Mouse (Mus musculus) forebrain, embryonic 11.5 days (tissue): ENCODE measurements around the gene Nsd2. TPM values are rescaled to one million over a fixed set of nuclear protein-coding genes. Genes with fewer than 3 reads are reported as not detected.
A peak's percentile ranks its signal among the peaks of the same experiment; 100 is the strongest.

ENCODE experiments used
- ATAC-seq: fragments of 200-750 bp; cut with Nextera tagmentation; replicated peaks from 2 replicates; pipeline ENCODE4 v1.8.0; 2017; ENCODE audit warnings: moderate TSS enrichment; ENCODE audit not compliant: low FRiP score
- DNase-seq: peaks from one replicate; pipeline ENCODE4 v3.0.0-alpha.2; 2017; ENCODE audit warnings: low spot score
- H3K27ac ChIP-seq: fragments of 300-500 bp; sonication (generic); 2 replicates; pipeline ENCODE4 v1.5.1; 2014; ENCODE audit warnings: low read depth, low read length
- H3K27me3 ChIP-seq: fragments of 300-500 bp; sonication (generic); 2 replicates; pipeline ENCODE4 v1.6.1; 2014; ENCODE audit warnings: mild to moderate bottlenecking, low read length, mixed read lengths; ENCODE audit not compliant: control insufficient read depth, insufficient read depth
- H3K36me3 ChIP-seq: fragments of 300-500 bp; sonication (generic); 2 replicates; pipeline ENCODE4 v1.6.1; 2014; ENCODE audit warnings: mild to moderate bottlenecking, low read length, moderate library complexity, mixed read lengths; ENCODE audit not compliant: control insufficient read depth, insufficient read depth
- H3K4me1 ChIP-seq: fragments of 300-500 bp; sonication (generic); replicated peaks from 2 replicates; pipeline ENCODE4 v1.6.1; 2014; ENCODE audit warnings: low read length, mixed read lengths; ENCODE audit not compliant: control insufficient read depth, insufficient read depth
- H3K4me2 ChIP-seq: fragments of 300-500 bp; sonication (generic); 2 replicates; pipeline ENCODE4 v1.6.1; 2014; ENCODE audit warnings: low read depth, mild to moderate bottlenecking, low read length, moderate library complexity, mixed read lengths; ENCODE audit not compliant: severe bottlenecking
- H3K4me3 ChIP-seq: fragments of 300-500 bp; sonication (generic); 2 replicates; pipeline ENCODE4 v1.5.1; 2014; ENCODE audit warnings: low read depth, low read length
- H3K9ac ChIP-seq: fragments of 300-500 bp; sonication (generic); 2 replicates; pipeline ENCODE4 v1.6.1; 2014; ENCODE audit warnings: low read length
- H3K9me3 ChIP-seq: fragments of 300-500 bp; sonication (generic); 2 replicates; pipeline ENCODE4 v1.6.1; 2016; ENCODE audit warnings: low read length, mixed read lengths; ENCODE audit not compliant: control insufficient read depth
- WGBS: fragments of 180-500 bp; shearing (Covaris S2); extraction: QIAGEN DNeasy Blood & Tissue Kit; methylation state at CpG from one replicate; pipeline ENCODE4 v1.1.7; 2014; 5-methylcytosine and 5-hydroxymethylcytosine counted together
- polyA plus RNA-seq: library from polyadenylated mRNA; unstranded; fragments of >200 nt; fragmentation: Nextera tagmentation; extraction: Ambion mirVana; gene quantifications from 2 replicates; pipeline ENCODE4 v1.2.1, GENCODE M21; 2014

Nsd2 gene
- polyA plus RNA-seq, 1 experiment from 2014 or later = 131 TPM

- Histone ChIP-seq H3K4me1 (peaks cover 18% of the 10 kb centered on the region), H3K9me3 (no peaks in the 10 kb centered on the region), H3K4me2 (no peak overlapping the region), H3K27me3 (no peaks in the 10 kb centered on the region), H3K27ac (no peak overlapping the region), H3K4me3 (no peak overlapping the region), H3K9ac (no peak overlapping the region), H3K36me3 (no peaks in the 10 kb centered on the region)
- 89% methylated on average over 6 of the region's 6 CpGs for WGBS
- DNase-seq (no peak), ATAC-seq (no peak)
These were observed 4.4 kb upstream of the Nsd2 start for GRCm38 (mm10) chr5:33816008-33816725.

GRCm38 (mm10) chr5:33818104-33818503 lies 2.4 kb upstream of the Nsd2 start:
- Histone ChIP-seq H3K9me3 (no peaks in the 10 kb centered on the region), H3K27ac (0 out of 2 replicates have a peak overlapping the region, but pooled peaks have one; percentile 27), H3K9ac (peak overlapping the region; percentile 100; the same call in 1 of the 2 replicates), H3K36me3 (no peaks in the 10 kb centered on the region), H3K4me2 (no peak overlapping the region), H3K4me1 (peaks cover 20% of the 10 kb centered on the region), H3K27me3 (no peaks in the 10 kb centered on the region), H3K4me3 (no peak overlapping the region)
- ATAC-seq = no peak
- whole genome bisulfite sequencing = 1% methylated on average over 4 of the region's 5 CpGs
- peak; percentile 57 for DNase-seq

- H3K4me1 ChIP-seq = peaks cover 24% of the 10 kb centered on the region
- ATAC-seq (peak; percentile 47), DNase-seq (peak; percentile 59)
- peak overlapping the region; percentile 100 for H3K4me3 ChIP-seq
- no peaks in the 10 kb centered on the region for H3K9me3 ChIP-seq
- H3K4me2 ChIP-seq = peak overlapping the region; percentile 90
- WGBS = 10% methylated on average over 9 of the region's 9 CpGs
- H3K27me3 ChIP-seq = no peaks in the 10 kb centered on the region
- H3K36me3 ChIP-seq = no peaks in the 10 kb centered on the region
- H3K9ac ChIP-seq = peak overlapping the region; percentile 100
- H3K27ac ChIP-seq = peak overlapping the region; percentile 99
These were observed 1.2 kb upstream of the Nsd2 start for GRCm38 (mm10) chr5:33819141-33819875.

DNA sequence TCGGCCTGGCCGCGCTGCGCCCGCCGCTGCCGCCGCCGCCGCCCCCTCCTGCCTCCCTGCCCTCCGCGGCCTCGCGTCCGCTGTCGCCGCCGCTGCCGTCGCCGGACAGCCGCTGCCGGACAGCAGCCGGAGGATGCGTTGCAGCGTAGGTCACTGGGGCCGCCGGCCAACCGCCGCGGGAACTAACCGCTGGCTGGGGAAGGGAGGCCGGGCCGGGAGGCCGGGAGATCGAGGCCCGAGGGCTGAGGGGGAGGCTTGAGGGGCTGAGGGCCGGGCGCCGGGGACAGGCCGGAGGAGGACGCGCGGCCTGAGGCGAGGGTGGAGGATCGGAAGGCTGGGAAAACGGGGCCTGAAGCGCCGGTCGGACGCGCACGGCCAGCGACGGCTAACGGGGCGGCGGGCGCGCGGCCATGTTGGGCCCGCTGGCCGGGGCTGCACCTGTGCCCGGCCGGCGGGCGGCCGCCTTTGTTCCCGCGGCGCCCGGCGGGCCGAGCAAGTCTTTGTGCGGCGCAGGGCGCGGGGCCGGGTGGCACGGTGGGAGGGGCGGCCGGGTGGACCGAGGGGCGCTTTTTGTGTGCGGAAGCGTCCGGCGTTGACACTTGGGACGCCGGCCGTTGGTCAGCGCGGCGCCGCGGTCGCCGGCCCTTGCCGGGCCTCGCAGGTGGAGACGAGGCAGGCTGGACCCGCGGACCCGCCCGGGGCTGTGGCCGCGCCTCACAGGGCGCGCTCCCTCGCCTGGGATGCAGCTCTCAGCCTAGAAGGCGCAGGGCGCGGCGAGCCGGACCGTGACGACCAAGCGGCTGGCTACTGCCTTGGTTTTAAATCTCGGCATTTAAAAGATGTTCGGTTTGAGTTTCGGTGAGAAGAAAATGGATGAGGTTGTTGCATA lies 452 bp downstream of the Nsd2 start:
- Histone ChIP-seq H3K27me3 (no peaks in the 10 kb centered on the region), H3K9ac (peak overlapping the region; percentile 100), H3K4me1 (peaks cover 27% of the 10 kb centered on the region), H3K27ac (peak overlapping the region; percentile 99), H3K4me2 (peak overlapping the region; percentile 77), H3K9me3 (no peaks in the 10 kb centered on the region), H3K36me3 (no peaks in the 10 kb centered on the region), H3K4me3 (peak overlapping the region; percentile 100)
- WGBS = under 1% methylated on average over 113 of the region's 121 CpGs
- ATAC-seq (peak; percentile 40), DNase-seq (peak; percentile 85)

DNA sequence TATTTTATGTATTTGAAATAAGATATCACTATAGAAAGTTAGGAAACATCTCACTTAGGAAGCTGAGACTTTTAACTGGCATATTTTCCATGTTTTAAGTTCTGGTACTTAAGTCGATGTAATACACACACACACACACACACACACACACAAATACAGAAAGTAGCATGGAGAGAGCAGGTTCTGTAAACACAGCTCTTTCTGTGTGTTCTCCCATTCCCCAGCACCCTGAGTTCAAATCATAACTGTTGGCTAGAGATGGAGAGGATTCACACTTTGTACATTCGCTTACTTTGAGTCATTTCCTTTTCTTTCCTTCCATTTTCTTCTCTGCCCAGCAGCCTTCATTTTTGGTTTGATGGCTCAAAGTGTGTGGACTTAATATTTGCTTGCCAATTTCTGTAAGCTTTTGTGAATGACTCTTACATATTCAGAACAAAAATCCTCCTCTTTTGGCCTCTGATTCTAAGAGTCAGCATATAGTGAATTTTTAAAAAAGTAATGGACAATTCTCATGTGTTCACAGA lies 1.4 kb downstream of the Nsd2 start:
- H3K4me1 ChIP-seq = peaks cover 27% of the 10 kb centered on the region
- H3K27me3 ChIP-seq = no peaks in the 10 kb centered on the region
- peak overlapping the region; percentile 100 for H3K9ac ChIP-seq
- DNase-seq = no peak
- no peaks in the 10 kb centered on the region for H3K9me3 ChIP-seq
- H3K4me3 ChIP-seq = peak overlapping the region; percentile 100
- ATAC-seq = no peak
- no peaks in the 10 kb centered on the region for H3K36me3 ChIP-seq
- H3K27ac ChIP-seq = no peak overlapping the region
- peak overlapping the region; percentile 77 for H3K4me2 ChIP-seq
- 56% methylated on average over 2 of the region's 2 CpGs for WGBS

- 21% methylated on average over 3 of the region's 3 CpGs for WGBS
- no peaks in the 10 kb centered on the region for H3K9me3 ChIP-seq
- H3K4me3 ChIP-seq = peak overlapping the region; percentile 100
- H3K36me3 ChIP-seq = no peaks in the 10 kb centered on the region
- no peak overlapping the region for H3K27ac ChIP-seq
- DNase-seq (no peak), ATAC-seq (no peak)
- peaks cover 27% of the 10 kb centered on the region for H3K4me1 ChIP-seq
- no peaks in the 10 kb centered on the region for H3K27me3 ChIP-seq
- peak overlapping the region; percentile 100; the same call in 1 of the 2 replicates for H3K9ac ChIP-seq
- peak overlapping the region; percentile 77 for H3K4me2 ChIP-seq
These were observed 1.9 kb downstream of the Nsd2 start for GRCm38 (mm10) chr5:33822456-33822855.

DNA sequence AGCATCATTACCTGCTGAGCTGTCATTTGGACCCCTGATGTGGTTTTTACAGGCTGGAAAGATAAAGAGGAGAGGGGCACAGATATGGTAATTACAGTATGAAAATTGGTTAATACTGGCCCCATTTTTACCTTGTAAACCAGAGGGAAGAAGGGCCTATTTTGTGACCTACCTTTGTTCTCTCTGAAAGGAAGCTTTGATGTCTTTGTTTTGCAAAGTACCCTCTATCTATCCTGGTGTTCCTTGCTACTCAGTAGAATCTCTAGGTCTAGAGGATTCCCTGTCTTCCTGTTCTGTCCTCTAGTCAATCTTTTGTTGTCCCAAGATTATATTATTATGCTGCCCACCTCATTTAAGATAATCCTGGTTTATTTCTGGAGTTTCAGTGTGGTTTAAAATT lies 5.5 kb downstream of the Nsd2 start:
- no peak for DNase-seq
- Histone ChIP-seq H3K27ac (no peak overlapping the region), H3K4me2 (0 out of 2 replicates have a peak overlapping the region, but pooled peaks have one; percentile 18), H3K4me1 (peaks cover 9% of the 10 kb centered on the region), H3K9me3 (no peaks in the 10 kb centered on the region), H3K9ac (no peak overlapping the region), H3K4me3 (no peak overlapping the region), H3K36me3 (no peaks in the 10 kb centered on the region; the same call in 1 of the 2 replicates), H3K27me3 (no peaks in the 10 kb centered on the region)
- no peak for ATAC-seq

DNA sequence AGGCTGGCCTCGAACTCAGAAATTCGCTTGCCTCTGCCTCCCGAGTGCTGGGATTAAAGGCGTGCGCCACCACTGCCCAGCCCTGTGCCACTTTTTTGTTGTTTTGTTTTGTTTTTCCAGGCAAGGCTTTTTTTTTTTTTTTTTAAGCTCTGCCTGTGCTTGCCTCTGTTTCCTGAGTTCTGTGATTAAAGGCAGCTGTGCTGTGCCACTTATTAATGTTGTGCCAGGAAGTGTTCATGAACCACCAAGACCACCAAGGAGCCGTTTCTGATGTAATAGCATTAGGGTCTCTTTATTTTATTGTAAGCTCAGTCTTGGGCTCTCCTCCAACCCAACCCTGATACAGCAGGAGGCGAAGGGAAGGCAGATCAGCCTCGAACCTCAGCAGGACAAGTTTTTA lies 7.6 kb downstream of the Nsd2 start:
- Histone ChIP-seq H3K36me3 (no peaks in the 10 kb centered on the region; the same call in 1 of the 2 replicates), H3K9ac (no peak overlapping the region), H3K4me3 (no peak overlapping the region), H3K27me3 (no peaks in the 10 kb centered on the region), H3K4me2 (no peak overlapping the region), H3K4me1 (peaks cover 7% of the 10 kb centered on the region), H3K27ac (no peak overlapping the region), H3K9me3 (no peaks in the 10 kb centered on the region)
- no peak for ATAC-seq
- DNase-seq = no peak
- 95% methylated on average over 8 of the region's 8 CpGs for WGBS
